Mouse (Mus musculus): ENCODE data around the gene Gm21921. TPM values are rescaled to one million over a fixed set of nuclear protein-coding genes. Genes with fewer than 3 reads are reported as not detected.
"Not testable (repeated sequence)": the region's sequence is repeated elsewhere in the genome, so short reads cannot be mapped to it uniquely, and the experiment has no call there.

The Gm21921 gene
- total RNA-seq (2021), result not detected
- long read RNA-seq, experiment 1, result 0 reads
- long read RNA-seq, experiment 2, result 0 reads

DNA sequence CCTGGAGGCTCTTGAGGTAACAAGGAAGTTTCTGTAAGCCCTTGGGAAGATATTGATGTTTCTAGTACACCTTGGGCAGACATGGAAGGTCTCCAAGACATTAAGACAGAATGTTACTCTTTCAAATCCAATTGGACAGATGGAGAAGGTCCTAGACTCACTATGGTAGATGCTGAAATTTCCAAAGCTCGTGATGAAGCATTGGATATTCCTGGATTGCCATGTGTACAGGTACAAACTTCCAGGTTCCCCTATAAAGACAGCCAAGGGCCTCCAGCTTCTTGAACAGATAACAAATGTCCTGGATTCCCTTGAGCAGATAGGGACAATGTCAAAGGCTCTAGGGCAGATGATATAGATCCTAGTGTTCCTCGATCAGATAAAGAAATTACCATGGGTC is at the start of gene Gm21921:
Gm21921 (minus strand) TSS at position 101 of the 400 bp plus-strand sequence.
- not testable (repeated sequence) for DNase-seq (ENCODE audit: low spot score in 2 of 2)
